Mouse (Mus musculus) gastrocnemius, adult 8-10 months (tissue): ENCODE results near the gene Nap1l5. TPM values are rescaled to one million over a fixed set of nuclear protein-coding genes. Genes with fewer than 3 reads are reported as not detected.

Source experiments
- total RNA-seq, 4 experiments: library from RNA; stranded (reverse); gene quantifications; 2 replicates each; pipeline ENCODE4 v1.2.4; 2022

Nap1l5 gene
- total RNA-seq, 4 experiments from 2014 or later = 0.17 to 0.40 (median 0.34) TPM; not detected in 1

Other genes starting within 250 kb of the Nap1l5 start
- 10 to 100 TPM; 20.6 to 60.0 (median 34.2) TPM for gene Herc3, start 75.6 kb downstream of the Nap1l5 start, total RNA-seq
- gene Fam13a, start 117.5 kb upstream of the Nap1l5 start, total RNA-seq = 10 to 100 TPM in 3 of 4 experiments, 1 to 10 TPM in 1; 6.1 to 13.4 (median 11.9) TPM